Mouse (Mus musculus): ENCODE measurements around the gene Unkl.
A peak's percentile ranks its signal among the peaks of the same experiment; 100 is the strongest.
"Not testable (repeated sequence)": the region's sequence is repeated elsewhere in the genome, so short reads cannot be mapped to it uniquely, and the experiment has no call there.

Unkl gene

GRCm38 (mm10) chr17:25219492-25220295, 31.5 kb downstream of the Unkl start:
- no peak for DNase-seq (ENCODE audit: low spot score in 2 of 2)

GRCm38 (mm10) chr17:25220746-25221145, 32.5 kb downstream of the Unkl start:
- no peak for DNase-seq (ENCODE audit: low spot score in 2 of 2)

GRCm38 (mm10) chr17:25221821-25222503, 33.8 kb downstream of the Unkl start:
- DNase-seq (ENCODE audit: low spot score in 2 of 2): no peak

- not testable (repeated sequence) for DNase-seq (ENCODE audit: low spot score in 2 of 2)
These were observed 34.3 kb downstream of the Unkl start for GRCm38 (mm10) chr17:25222504-25222940.

GRCm38 (mm10) chr17:25222951-25223601, 34.9 kb downstream of the Unkl start:
- DNase-seq (ENCODE audit: low spot score in 2 of 2): no peak

GRCm38 (mm10) chr17:25224586-25225222, 36.5 kb downstream of the Unkl start:
- DNase-seq (ENCODE audit: low spot score in 2 of 2): no peak

- no peak for DNase-seq (ENCODE audit: low spot score in 2 of 2)
These were observed 37.5 kb downstream of the Unkl start for GRCm38 (mm10) chr17:25225659-25226058.

- no peak for DNase-seq (ENCODE audit: low spot score in 2 of 2)
These were observed 39.8 kb downstream of the Unkl start for GRCm38 (mm10) chr17:25227991-25228390.

- not testable (repeated sequence) for DNase-seq (ENCODE audit: low spot score in 2 of 2)
These were observed 41.9 kb downstream of the Unkl start for GRCm38 (mm10) chr17:25230014-25230655.

GRCm38 (mm10) chr17:25230700-25231099, 42.5 kb downstream of the Unkl start:
- DNase-seq (ENCODE audit: low spot score in 2 of 2): no peak

- DNase-seq (ENCODE audit: low spot score in 2 of 2): not testable (repeated sequence)
These were observed 43.4 kb downstream of the Unkl start for GRCm38 (mm10) chr17:25231621-25232020.

GRCm38 (mm10) chr17:25235635-25236034, 47.4 kb downstream of the Unkl start:
- no peak for DNase-seq (ENCODE audit: low spot score in 2 of 2)

GRCm38 (mm10) chr17:25239695-25240636, 51.8 kb downstream of the Unkl start, which contains the start of the genes Gnptg and Tsr3:
Gnptg (minus strand) TSS chr17:25240124.
Tsr3 (plus strand) TSS chr17:25240170.
- peak; percentile 81 to 83 for DNase-seq (ENCODE audit: low spot score in 2 of 2)

GRCm38 (mm10) chr17:25243131-25243780, 55.1 kb downstream of the Unkl start:
- no peak for DNase-seq (ENCODE audit: low spot score in 2 of 2)

GRCm38 (mm10) chr17:25244239-25244638, 56.0 kb downstream of the Unkl start:
- DNase-seq (ENCODE audit: low spot score in 2 of 2): no peak

- no peak for DNase-seq (ENCODE audit: low spot score in 2 of 2)
These were observed 60.0 kb downstream of the Unkl start for GRCm38 (mm10) chr17:25248033-25248750.

- no peak for DNase-seq (ENCODE audit: low spot score in 2 of 2)
These were observed 62.1 kb downstream of the Unkl start for GRCm38 (mm10) chr17:25250181-25250835.

GRCm38 (mm10) chr17:25252643-25253042, 64.4 kb downstream of the Unkl start:
- no peak for DNase-seq (ENCODE audit: low spot score in 2 of 2)

All from heart, adult 9 months (tissue).